Mouse (Mus musculus) limb, embryonic 14.5 days (tissue): Measurements from ENCODE around the gene Gm11492. TPM values are rescaled to one million over a fixed set of nuclear protein-coding genes. Genes with fewer than 3 reads are reported as not detected.
A peak's percentile ranks its signal among the peaks of the same experiment; 100 is the strongest.

Source experiments
- ATAC-seq: fragments of 200-750 bp; cut with Nextera tagmentation; 2 replicates; pipeline ENCODE4 v1.8.0; 2017; ENCODE audit warnings: low read depth, moderate number of reproducible peaks, moderate TSS enrichment; ENCODE audit not compliant: low FRiP score
- DNase-seq: peaks from one replicate; pipeline ENCODE4 v3.0.0-alpha.2; 2015; ENCODE audit warnings: low spot score
- H3K27ac ChIP-seq: fragments of 300-500 bp; sonication (generic); replicated peaks from 2 replicates; pipeline ENCODE4 v1.5.1; 2014; ENCODE audit warnings: low read depth, mild to moderate bottlenecking, low read length, moderate library complexity, mixed read lengths
- H3K27me3 ChIP-seq: fragments of 300-500 bp; sonication (generic); 2 replicates; pipeline ENCODE4 v1.6.1; 2014; ENCODE audit warnings: low read length, mixed read lengths; ENCODE audit not compliant: control insufficient read depth, insufficient read depth
- H3K36me3 ChIP-seq: fragments of 300-500 bp; sonication (generic); 2 replicates; pipeline ENCODE4 v1.6.1; 2014; ENCODE audit warnings: mild to moderate bottlenecking, low read length, moderate library complexity, mixed read lengths; ENCODE audit not compliant: control insufficient read depth, insufficient read depth
- H3K4me1 ChIP-seq: fragments of 300-500 bp; sonication (generic); 2 replicates; pipeline ENCODE4 v1.6.1; 2014; ENCODE audit warnings: antibody characterized with exemption, low read length, mixed read lengths; ENCODE audit not compliant: control insufficient read depth, insufficient read depth
- H3K4me2 ChIP-seq: fragments of 300-500 bp; sonication (generic); replicated peaks from 2 replicates; pipeline ENCODE4 v1.6.1; 2014; ENCODE audit warnings: low read depth, mild to moderate bottlenecking, low read length, moderate library complexity; ENCODE audit not compliant: severe bottlenecking
- H3K4me3 ChIP-seq: fragments of 300-500 bp; sonication (generic); replicated peaks from 2 replicates; pipeline ENCODE4 v1.5.1; 2014; ENCODE audit warnings: low read length
- H3K9ac ChIP-seq: fragments of 300-500 bp; sonication (generic); 2 replicates; pipeline ENCODE4 v1.6.1; 2014; ENCODE audit warnings: mild to moderate bottlenecking, low read depth, low read length, moderate library complexity; ENCODE audit not compliant: severe bottlenecking
- H3K9me3 ChIP-seq: fragments of 300-500 bp; sonication (generic); 2 replicates; pipeline ENCODE4 v1.6.1; 2016; ENCODE audit warnings: low read length; ENCODE audit not compliant: control insufficient read depth
- POLR2A ChIP-seq: fragments of 200-500 bp; IDR thresholded peaks from 2 replicates; pipeline ENCODE4 v1.8.0; 2012; ENCODE audit warnings: inconsistent platforms, mild to moderate bottlenecking, moderate library complexity, borderline replicate concordance; ENCODE audit not compliant: insufficient read depth, insufficient read length; ENCODE audit errors: extremely low read depth
- WGBS: fragments of 180-500 bp; shearing (Covaris S2); extraction: QIAGEN DNeasy Blood & Tissue Kit; methylation state at CpG from one replicate; pipeline ENCODE4 v1.1.7; 2014; 5-methylcytosine and 5-hydroxymethylcytosine counted together
- polyA plus RNA-seq, 2 experiments: library from polyadenylated mRNA; depleted of rRNA in 1 of 2; stranded (reverse) in 1 of 2; unstranded in 1 of 2; fragments of >200 nt; fragmentation: Nextera tagmentation in 1 of 2; extraction: Ambion mirVana in 1 of 2; gene quantifications; 2 replicates each; pipeline versions ENCODE4 v1.2.1 to v1.2.3; 2012 to 2014

Gene Gm11492
- polyA plus RNA-seq, 2 experiments: not detected

GRCm38 (mm10) chr11:87573751-87574150 lies 7.3 kb downstream of the Gm11492 start:
- Histone ChIP-seq H3K9ac (no peak overlapping the region), H3K36me3 (no peaks in the 10 kb centered on the region), H3K27me3 (no peaks in the 10 kb centered on the region), H3K4me2 (no peak overlapping the region), H3K4me1 (peaks cover 6% of the 10 kb centered on the region), H3K9me3 (no peaks in the 10 kb centered on the region), H3K27ac (no peak overlapping the region), H3K4me3 (no peak overlapping the region)
- DNase-seq: no peak
- no peak for TF ChIP-seq POLR2A
- ATAC-seq: peak; percentile 67
- 73% methylated on average over 7 of the region's 7 CpGs for WGBS

- no peaks in the 10 kb centered on the region for H3K9me3 ChIP-seq
- peaks cover 6% of the 10 kb centered on the region for H3K4me1 ChIP-seq
- H3K9ac ChIP-seq: no peak overlapping the region
- H3K4me3 ChIP-seq: no peak overlapping the region
- H3K27ac ChIP-seq: no peak overlapping the region
- no peaks in the 10 kb centered on the region for H3K27me3 ChIP-seq
- no peak for ATAC-seq
- H3K4me2 ChIP-seq: no peak overlapping the region
- DNase-seq: no peak
- WGBS: 75% methylated on average over 21 of the region's 21 CpGs
- no peak for TF ChIP-seq POLR2A
- no peaks in the 10 kb centered on the region for H3K36me3 ChIP-seq
Measured at GRCm38 (mm10) chr11:87574520-87575180, 8.2 kb downstream of the Gm11492 start.

GRCm38 (mm10) chr11:87577601-87578248 lies 11.3 kb downstream of the Gm11492 start:
- Histone ChIP-seq H3K9ac (peak overlapping the region; percentile 60), H3K27ac (no peak overlapping the region), H3K27me3 (no peaks in the 10 kb centered on the region), H3K9me3 (no peaks in the 10 kb centered on the region), H3K4me2 (peak overlapping the region; percentile 89), H3K4me1 (peaks cover 6% of the 10 kb centered on the region), H3K36me3 (no peaks in the 10 kb centered on the region), H3K4me3 (peak overlapping the region; percentile 54)
- ATAC-seq (no peak), DNase-seq (no peak)
- 20% methylated on average over 6 of the region's 6 CpGs for WGBS
- no peak for TF ChIP-seq POLR2A

GRCm38 (mm10) chr11:87578249-87578962 lies 12.0 kb downstream of the Gm11492 start:
- under 1% methylated on average over 39 of the region's 40 CpGs for WGBS
- no peaks in the 10 kb centered on the region for H3K9me3 ChIP-seq
- no peaks in the 10 kb centered on the region for H3K36me3 ChIP-seq
- TF ChIP-seq POLR2A: no peak
- H3K9ac ChIP-seq: peak overlapping the region; percentile 60
- H3K27ac ChIP-seq: no peak overlapping the region
- H3K27me3 ChIP-seq: no peaks in the 10 kb centered on the region
- peaks cover 6% of the 10 kb centered on the region for H3K4me1 ChIP-seq
- H3K4me2 ChIP-seq: peak overlapping the region; percentile 89
- ATAC-seq (peak; percentile 54; the same call in 1 of the 2 replicates), DNase-seq (no peak)
- H3K4me3 ChIP-seq: peak overlapping the region; percentile 54

GRCm38 (mm10) chr11:87578963-87579601 lies 12.6 kb downstream of the Gm11492 start:
- Histone ChIP-seq H3K27me3 (no peaks in the 10 kb centered on the region), H3K4me2 (peak overlapping the region; percentile 89), H3K4me1 (peaks cover 6% of the 10 kb centered on the region), H3K9me3 (no peaks in the 10 kb centered on the region), H3K36me3 (no peaks in the 10 kb centered on the region), H3K27ac (no peak overlapping the region), H3K4me3 (peak overlapping the region; percentile 54), H3K9ac (no peak overlapping the region)
- 14% methylated on average over 10 of the region's 10 CpGs for WGBS
- no peak for TF ChIP-seq POLR2A
- ATAC-seq: no peak
- DNase-seq: no peak
